Mouse (Mus musculus) adrenal gland, adult (tissue): ENCODE measurements around the gene Stc2.
A peak's percentile ranks its signal among the peaks of the same experiment; 100 is the strongest.

Experiments
- DNase-seq, 2 experiments: peaks; one replicate each; pipeline ENCODE4 v3.0.0; 2022 to 2023; ENCODE audit warnings: low spot score in 1 of 2; ENCODE audit not compliant: inconsistent age in 2 of 2

The Stc2 gene

GRCm38 (mm10) chr11:31366827-31367226 lies 3.0 kb downstream of the Stc2 start:
- no peak for DNase-seq

GRCm38 (mm10) chr11:31366421-31366820 lies 3.5 kb downstream of the Stc2 start:
- no peak for DNase-seq

GRCm38 (mm10) chr11:31365981-31366380 lies 3.9 kb downstream of the Stc2 start:
- DNase-seq, result no peak

- DNase-seq, result peak in 1 of 2 experiments; percentile 43
Measured at GRCm38 (mm10) chr11:31365280-31365679, 4.6 kb downstream of the Stc2 start.

- DNase-seq, result no peak
Measured at GRCm38 (mm10) chr11:31362856-31363255, 7.0 kb downstream of the Stc2 start.

GRCm38 (mm10) chr11:31362330-31362729 lies 7.5 kb downstream of the Stc2 start:
- peak in 1 of 2 experiments; percentile 32 for DNase-seq

GRCm38 (mm10) chr11:31361047-31361446 lies 8.8 kb downstream of the Stc2 start:
- no peak for DNase-seq

- DNase-seq, result no peak
Measured at GRCm38 (mm10) chr11:31359283-31359902, 10.5 kb downstream of the Stc2 start.

GRCm38 (mm10) chr11:31358453-31358852 lies 11.4 kb downstream of the Stc2 start:
- no peak for DNase-seq

- DNase-seq, result peak in 1 of 2 experiments; percentile 10
Measured at GRCm38 (mm10) chr11:31356866-31357265, 13.0 kb downstream of the Stc2 start.

- peak in 1 of 2 experiments; percentile 10 for DNase-seq
Measured at GRCm38 (mm10) chr11:31355737-31356136, 14.1 kb downstream of the Stc2 start.

- DNase-seq, result no peak
Measured at GRCm38 (mm10) chr11:31354514-31354913, 15.4 kb downstream of the Stc2 start.
